Mouse (Mus musculus): ENCODE measurements at regions not wholly inside any gene's neighbourhood (a gene's known extent, or its start where the extent isn't known, plus 50 kb on each side); places are given as distances from the start of the nearest gene placed in this dataset.

DNA sequence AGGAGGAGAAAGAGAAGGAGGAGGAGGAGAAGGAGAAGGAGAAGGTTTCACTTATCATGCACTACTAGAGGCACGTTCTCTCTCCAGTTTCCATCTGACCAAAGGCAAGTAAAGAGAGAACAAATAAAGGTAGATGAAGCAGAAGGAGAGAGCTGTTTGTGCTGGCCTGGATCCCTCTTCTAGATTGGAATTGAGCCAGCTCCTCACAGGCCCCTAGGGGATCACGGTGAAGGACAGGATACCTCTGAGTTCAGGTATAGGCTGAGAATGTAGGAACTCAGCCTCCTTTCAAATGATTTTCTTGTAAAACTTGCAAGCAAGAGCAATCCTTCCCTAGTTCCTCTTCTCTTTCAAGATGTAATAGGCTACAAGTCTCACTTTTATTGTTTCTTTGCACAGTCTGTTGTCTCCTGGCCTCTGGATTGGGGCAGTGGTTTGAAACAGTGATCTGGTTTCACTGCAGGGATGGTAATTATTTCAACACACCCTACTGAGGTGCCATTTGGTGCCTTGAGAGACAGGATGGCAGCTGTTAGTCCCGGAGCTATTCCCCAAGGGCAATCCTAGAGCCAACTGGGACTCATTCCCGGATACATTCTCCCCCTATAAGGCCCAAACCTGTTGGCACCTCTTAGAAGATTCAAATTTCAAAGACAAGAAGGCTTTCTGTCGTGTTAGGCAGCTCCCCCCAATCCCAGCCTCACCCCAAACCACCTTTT lies 134.8 kb downstream of the Gm9817 start:
- DNase-seq (ENCODE audit: low spot score): no peak

- no peak for DNase-seq (ENCODE audit: low spot score)
These were observed 139.8 kb downstream of the Gm9817 start for GRCm38 (mm10) chr13:45218251-45218650.

- no peak for DNase-seq (ENCODE audit: low spot score)
These were observed 141.2 kb downstream of the Gm9817 start for GRCm38 (mm10) chr13:45219671-45220070.

DNA sequence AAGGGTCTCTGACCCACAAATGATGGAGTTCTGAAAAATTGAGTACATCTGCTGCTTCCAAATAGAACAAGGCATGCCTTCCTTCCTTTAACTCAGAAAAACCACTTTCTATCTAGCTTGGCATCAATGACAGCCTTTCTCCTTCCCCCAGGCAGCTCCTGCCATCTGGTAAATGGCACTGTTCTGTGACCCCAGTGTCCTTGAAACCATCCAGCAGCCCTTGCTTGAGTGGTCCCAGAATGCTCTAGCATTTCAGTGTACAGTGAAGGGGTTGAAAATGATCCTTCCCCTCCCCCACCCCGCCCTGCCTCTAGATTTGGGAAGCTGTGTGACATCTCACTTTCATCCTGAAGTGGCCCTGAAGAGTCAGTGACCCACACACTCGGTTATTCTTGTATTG lies 152.3 kb downstream of the Gm9817 start:
- no peak for DNase-seq (ENCODE audit: low spot score)

DNA sequence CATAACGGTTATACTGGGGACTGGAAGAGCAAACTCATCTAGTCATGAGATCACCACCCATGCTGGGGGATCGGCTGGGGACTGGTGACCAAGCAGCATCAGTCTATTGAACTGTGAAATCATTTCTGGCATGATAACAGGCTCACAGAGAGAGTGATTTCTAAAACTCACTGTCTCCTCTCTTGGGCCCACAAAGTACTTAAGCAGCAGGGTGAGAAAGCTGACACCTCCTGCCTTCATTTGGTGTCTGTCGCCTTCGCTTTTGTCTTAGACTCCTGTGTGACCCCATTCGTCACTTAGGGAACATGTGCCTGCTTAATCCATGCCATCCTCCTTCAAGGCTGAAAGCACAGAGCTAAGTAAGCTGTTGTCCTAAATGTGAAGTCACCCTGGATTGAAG lies 154.3 kb upstream of the Mylip start:
- DNase-seq (ENCODE audit: low spot score): no peak

- DNase-seq (ENCODE audit: low spot score): no peak
These were observed 151.3 kb upstream of the Mylip start for GRCm38 (mm10) chr13:45238258-45238657.

DNA sequence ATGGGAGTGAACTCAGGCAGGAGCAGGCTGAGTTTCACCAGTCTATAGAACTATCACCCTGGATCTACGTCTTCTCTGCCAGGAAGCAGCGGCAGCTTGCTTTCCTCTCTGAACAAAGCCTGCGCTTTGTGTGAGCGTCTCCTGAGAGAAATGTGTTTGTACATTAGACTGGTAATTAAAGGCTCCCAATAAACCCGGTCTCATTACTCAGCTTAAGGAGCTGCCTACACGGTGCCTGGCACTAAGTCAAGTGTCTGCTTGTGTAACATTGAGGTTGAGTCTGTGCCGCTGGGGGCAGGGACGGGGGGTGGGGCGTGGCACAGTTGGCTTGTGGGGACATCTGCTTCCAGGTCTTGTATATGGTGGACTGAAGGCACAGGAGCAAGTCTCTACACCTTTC lies 150.4 kb upstream of the Mylip start:
- peak; percentile 14 for DNase-seq (ENCODE audit: low spot score)

DNA sequence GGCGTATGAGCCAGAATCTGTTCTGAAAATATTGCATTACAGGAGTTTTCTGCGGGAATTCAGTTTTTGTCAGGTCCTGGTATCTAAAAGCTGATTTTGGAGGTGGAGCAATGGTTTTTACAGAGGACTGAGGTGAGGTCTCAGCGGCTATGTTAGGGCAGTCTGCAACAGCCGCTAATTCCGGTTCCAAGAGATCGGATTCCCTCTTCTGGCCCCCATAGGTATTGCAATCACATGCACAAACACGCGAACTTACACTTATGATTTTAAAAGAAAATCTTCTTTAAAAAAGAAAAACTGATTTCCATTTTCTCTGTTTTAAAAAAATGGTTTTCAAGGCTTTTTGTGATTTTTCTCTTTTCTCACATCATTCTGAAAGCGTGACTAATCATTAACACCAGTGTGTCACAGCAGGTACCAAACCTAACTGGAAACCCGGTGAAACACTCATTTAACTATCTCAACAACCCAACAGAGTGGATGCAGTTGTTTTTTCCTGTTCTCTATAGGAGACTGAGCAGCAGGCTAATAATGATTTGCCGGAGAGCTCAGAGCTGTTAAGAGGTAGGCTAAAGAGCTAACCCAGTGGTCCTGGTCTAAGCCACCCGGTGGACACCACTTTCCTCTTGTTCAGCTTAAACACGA lies 149.4 kb upstream of the Mylip start:
- no peak for DNase-seq (ENCODE audit: low spot score)

DNA sequence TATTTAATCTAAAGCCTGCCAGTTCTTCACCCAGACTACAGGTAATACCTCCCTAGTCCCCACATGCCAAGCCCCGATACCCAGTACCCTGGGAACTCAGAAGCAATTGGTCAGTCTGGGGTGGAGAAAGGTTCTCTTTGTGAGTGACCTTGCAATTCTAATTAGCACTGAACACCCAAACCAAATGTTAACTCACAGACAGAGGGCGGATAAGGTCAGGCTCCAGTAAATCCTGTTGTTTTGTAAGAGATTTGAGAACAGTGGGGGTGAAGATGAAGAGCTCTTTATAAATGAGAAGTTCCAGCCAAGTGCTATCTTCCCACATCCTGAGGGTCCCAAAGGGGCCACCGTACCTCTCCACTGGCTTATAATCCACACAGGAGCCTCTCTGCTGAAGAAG lies 147.3 kb upstream of the Mylip start:
- no peak for DNase-seq (ENCODE audit: low spot score)

GRCm38 (mm10) chr13:45242750-45243149 lies 146.8 kb upstream of the Mylip start:
- DNase-seq (ENCODE audit: low spot score): no peak

- DNase-seq (ENCODE audit: low spot score): no peak
These were observed 143.9 kb upstream of the Mylip start for GRCm38 (mm10) chr13:45245651-45246050.

DNA sequence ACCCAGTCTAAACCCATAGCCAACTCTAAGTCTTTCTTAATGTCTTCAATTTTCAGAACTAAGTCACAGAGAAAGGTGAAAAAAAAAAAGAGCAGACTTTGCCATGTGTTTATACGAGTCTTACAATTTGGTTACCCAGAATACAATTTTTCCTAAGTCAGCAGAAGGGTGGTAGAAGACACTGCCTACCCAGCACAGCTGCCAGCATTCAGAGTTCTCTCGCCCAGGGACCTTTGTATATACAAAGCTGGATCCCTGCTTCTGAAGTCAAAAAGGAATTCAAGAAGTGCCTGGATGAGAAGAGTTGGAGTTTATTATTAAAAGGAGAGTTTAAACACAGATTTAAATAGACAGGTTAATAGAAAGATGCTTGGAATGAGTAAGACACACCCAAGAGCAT lies 143.2 kb upstream of the Mylip start:
- DNase-seq (ENCODE audit: low spot score): no peak

DNA sequence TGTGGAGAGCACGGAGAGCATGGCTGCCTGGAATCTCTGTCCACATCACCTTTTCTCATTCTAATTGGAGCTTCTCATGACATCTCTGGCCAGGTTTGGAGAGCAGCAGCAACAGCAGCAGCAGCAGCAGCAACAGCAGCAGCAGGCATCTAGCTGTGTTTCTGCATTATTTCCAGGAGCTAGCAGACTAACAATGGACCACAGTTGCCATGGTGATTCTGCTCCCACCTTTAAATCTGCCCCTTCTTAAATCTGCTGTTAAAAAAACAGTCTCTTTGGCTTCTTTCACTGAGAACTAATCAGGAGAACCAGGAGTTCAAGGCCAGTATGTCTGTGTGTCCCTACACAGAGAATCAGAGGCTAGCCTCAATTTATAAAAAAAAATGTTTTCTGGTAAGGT lies 139.5 kb upstream of the Mylip start:
- DNase-seq (ENCODE audit: low spot score): no peak

DNA sequence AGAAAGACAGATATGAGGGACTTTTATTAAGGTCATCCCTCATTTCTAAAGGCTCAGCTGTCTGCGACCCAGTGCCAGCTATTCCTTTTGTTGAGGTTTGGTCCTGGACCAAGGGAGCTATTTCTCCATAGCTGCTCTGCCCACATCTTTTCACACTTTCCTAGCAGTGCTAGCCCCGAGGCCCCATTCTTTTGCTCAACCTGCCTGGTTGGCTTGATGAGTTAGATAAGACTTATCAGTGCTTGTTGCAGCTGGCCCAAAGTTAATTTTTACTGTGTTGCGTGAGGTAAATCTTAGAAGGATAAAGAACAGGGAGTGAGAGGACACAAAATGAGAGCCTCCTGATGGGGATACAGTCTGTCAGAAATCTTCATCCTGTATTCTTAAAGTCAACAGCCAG lies 138.5 kb upstream of the Mylip start:
- DNase-seq (ENCODE audit: low spot score): peak; percentile 26

DNA sequence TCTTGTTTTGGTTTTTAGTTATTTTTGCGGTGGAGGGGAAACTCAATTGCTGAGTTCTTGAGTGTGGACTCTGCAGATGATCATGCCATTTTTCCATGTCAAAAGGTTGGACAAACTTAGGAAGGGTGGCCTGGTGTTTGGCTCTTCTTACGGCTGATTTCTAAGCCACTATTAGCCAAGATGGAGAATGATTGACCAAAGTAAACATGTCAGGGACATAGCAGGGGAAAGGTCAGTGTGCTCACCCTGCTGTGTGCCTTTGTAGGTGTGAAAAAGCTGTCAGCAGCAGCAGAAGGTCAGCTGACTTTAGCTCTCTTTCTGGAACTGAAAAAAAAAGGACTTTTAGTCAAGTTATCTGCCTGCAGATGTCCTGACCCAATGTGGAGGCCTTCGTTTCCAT lies 137.4 kb upstream of the Mylip start:
- DNase-seq (ENCODE audit: low spot score): no peak

GRCm38 (mm10) chr13:45253221-45253620 lies 136.3 kb upstream of the Mylip start:
- DNase-seq (ENCODE audit: low spot score): no peak

DNA sequence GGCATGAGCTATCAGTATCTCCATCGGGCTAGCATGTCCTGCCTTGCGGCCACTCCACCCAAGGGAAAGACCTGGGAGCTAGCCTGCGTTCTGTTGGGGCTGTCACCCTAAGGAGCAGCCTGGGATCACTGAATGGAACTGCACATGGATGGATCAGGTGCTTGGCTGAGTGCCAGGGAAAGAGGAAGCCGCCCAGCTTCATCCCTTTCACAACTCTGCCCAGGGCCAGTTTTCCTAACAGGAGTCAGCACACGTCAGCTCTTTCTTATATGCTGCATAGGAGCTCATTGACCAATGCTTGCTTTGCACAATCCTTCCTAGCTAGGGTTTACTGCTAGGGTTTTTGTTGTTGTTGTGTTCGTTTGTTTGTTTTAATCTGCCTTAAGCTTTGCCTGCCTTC lies 134.3 kb upstream of the Mylip start:
- DNase-seq (ENCODE audit: low spot score): no peak

DNA sequence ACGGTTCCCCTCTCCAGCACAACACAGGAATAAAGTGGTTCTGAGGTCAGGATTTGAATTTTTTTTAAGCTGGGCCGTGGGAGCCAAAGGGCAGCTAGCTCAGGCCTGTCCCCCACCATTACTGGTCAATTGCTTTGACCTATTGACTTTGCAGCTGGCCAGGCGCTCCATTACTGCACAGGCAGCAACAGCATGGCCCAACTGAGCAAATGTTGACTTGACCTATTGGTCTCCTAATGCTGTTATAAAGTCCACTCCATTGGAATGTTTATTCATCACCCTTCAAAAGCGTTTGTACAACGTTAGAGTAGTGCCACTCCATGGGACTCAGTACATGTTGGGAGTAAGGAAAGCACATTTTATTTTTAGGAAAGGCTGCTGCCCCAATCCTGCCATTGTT lies 127.5 kb upstream of the Mylip start:
- DNase-seq (ENCODE audit: low spot score): no peak

DNA sequence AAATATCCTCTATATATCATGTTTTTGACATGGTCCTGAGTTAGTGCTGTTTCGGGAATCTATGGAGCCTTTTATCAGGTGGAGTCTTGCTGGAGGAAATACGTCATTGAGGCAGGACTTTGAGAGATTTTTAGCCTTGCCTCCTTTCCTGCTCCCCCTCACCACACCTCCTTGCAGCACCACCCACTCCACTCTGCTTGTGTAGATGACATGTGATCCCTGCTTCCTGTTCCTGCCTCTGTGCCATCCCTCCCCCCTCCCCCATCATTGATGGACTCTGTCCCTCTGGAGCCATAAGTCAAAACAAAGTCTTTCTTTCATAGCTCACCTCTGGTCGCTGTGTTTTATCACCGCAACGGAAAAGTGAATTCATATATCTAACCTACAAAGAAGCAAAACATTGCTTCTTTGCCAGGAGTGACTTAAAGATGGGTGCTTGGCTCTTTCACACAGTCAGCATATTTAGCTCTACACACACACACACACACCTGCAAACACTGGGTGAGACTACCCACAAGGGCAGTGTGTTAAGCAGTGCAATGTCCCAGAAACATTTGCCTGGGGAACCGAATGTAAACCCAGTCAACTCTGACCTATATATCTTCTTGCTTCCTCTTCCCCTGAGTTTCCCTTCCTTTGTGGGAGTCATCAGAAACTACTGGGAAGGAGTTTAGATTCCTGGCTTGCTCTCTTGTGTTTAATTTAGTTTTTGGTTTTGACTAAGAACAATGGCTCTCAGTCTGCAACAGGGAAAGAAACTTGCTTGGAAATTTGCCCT lies 123.1 kb upstream of the Mylip start:
- no peak for DNase-seq (ENCODE audit: low spot score)

- no peak for DNase-seq (ENCODE audit: low spot score)
These were observed 122.1 kb upstream of the Mylip start for GRCm38 (mm10) chr13:45267446-45267845.

GRCm38 (mm10) chr13:45267906-45268305 lies 121.6 kb upstream of the Mylip start:
- DNase-seq (ENCODE audit: low spot score): no peak

DNA sequence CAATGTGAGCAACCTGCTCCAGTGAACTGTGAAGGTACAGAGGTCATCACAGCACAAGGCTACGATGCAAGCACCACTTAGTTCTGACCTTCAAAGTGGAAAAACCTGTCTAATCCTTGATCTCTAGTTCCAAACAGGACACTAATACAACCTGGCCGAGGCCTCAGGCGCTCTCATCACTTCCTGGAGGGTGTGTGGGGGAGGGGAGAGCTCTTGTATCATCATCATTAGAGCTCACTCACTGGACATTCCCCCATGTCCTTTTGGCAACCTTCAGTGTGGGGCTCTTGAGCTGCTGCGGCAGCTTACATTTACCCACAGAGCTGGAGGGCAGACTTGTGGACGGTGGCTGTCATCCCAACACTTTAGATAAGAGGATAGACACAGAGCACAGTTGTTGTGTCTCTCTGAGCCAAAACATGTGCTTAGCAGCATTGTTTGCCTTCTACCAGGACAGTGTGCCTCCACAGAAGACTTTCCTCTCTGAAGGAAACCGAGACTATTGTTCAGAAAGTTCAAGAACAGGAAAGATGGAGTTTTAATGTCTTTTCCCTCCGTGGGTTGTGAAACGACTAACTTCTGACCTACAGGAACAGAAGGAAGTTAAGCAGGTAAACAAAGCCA lies 115.2 kb upstream of the Mylip start:
- no peak for DNase-seq (ENCODE audit: low spot score)

DNA sequence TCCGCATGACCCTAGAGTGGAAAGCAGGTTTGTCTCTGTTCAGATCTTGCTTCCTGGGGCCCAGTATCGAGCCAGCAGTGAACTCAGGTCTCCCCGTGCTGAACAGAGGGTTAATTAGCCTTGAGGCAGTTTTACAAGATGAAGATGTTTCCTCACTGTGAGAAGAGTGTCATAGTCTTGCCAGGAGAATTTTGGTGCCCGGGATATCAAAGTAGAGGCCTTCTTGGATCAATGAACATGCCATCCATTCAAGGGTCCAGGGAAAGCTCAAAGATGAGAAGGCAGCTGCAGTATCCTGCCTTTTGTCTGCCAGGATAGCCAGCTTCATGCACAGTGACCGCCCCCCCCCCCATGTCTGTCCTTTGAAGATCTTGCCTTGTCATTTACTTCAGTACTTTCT lies 114.2 kb upstream of the Mylip start:
- DNase-seq (ENCODE audit: low spot score): no peak
